Mouse (Mus musculus) embryonic facial prominence, embryonic 13.5 days (tissue): ENCODE measurements at regions not wholly inside any gene's neighbourhood (a gene's known extent, or its start where the extent isn't known, plus 50 kb on each side); places are given as distances from the start of the nearest gene placed in this dataset.
A peak's percentile ranks its signal among the peaks of the same experiment; 100 is the strongest.

ENCODE experiments used
- ATAC-seq: fragments of 200-750 bp; cut with Nextera tagmentation; 2 replicates; pipeline ENCODE4 v1.8.0; 2017; ENCODE audit warnings: low read depth; ENCODE audit not compliant: insufficient number of reproducible peaks, insufficient read depth, low FRiP score, low TSS enrichment
- H3K27ac ChIP-seq: fragments of 300-500 bp; sonication (generic); 2 replicates; pipeline ENCODE4 v1.5.1; 2015; ENCODE audit warnings: moderate library complexity, mild to moderate bottlenecking, inconsistent platforms
- H3K27me3 ChIP-seq: fragments of 300-500 bp; sonication (generic); 2 replicates; pipeline ENCODE4 v1.6.1; 2015; ENCODE audit warnings: mild to moderate bottlenecking, inconsistent platforms
- H3K36me3 ChIP-seq: fragments of 300-500 bp; sonication (generic); 2 replicates; pipeline ENCODE4 v1.6.1; 2015; ENCODE audit warnings: mild to moderate bottlenecking, inconsistent platforms
- H3K4me1 ChIP-seq: fragments of 300-500 bp; sonication (generic); 2 replicates; pipeline ENCODE4 v1.6.1; 2015; ENCODE audit warnings: inconsistent platforms
- H3K4me2 ChIP-seq: fragments of 300-500 bp; sonication (generic); 2 replicates; pipeline ENCODE4 v1.6.1; 2015; ENCODE audit warnings: moderate library complexity, mild to moderate bottlenecking, inconsistent platforms
- H3K4me3 ChIP-seq: fragments of 300-500 bp; sonication (generic); 2 replicates; pipeline ENCODE4 v1.5.1; 2015; ENCODE audit warnings: mild to moderate bottlenecking, inconsistent platforms
- H3K9ac ChIP-seq: fragments of 300-500 bp; sonication (generic); 2 replicates; pipeline ENCODE4 v1.6.1; 2015; ENCODE audit warnings: mild to moderate bottlenecking, inconsistent platforms
- H3K9me3 ChIP-seq: fragments of 300-500 bp; sonication (generic); 2 replicates; pipeline ENCODE4 v1.6.1; 2016; ENCODE audit warnings: inconsistent platforms
- WGBS: fragments of 180-500 bp; shearing (Covaris S2); methylation state at CpG from one replicate; pipeline ENCODE4 v1.1.7; 2015; ENCODE audit warnings: mixed read lengths; 5-methylcytosine and 5-hydroxymethylcytosine counted together

- H3K4me1 ChIP-seq: peaks cover 9% of the 10 kb centered on the region; the same call in 1 of the 2 replicates
- no peak overlapping the region for H3K4me3 ChIP-seq
- no peak overlapping the region for H3K27ac ChIP-seq
- no peaks in the 10 kb centered on the region for H3K27me3 ChIP-seq
- H3K9ac ChIP-seq: no peak overlapping the region
- 68% methylated on average over 1 of the region's 1 CpGs for WGBS
- no peak for ATAC-seq
- no peaks in the 10 kb centered on the region for H3K9me3 ChIP-seq
- H3K4me2 ChIP-seq: no peak overlapping the region
- no peaks in the 10 kb centered on the region for H3K36me3 ChIP-seq
These were observed 99.2 kb upstream of the Adamts5 start for GRCm38 (mm10) chr16:86000846-86001245.

GRCm38 (mm10) chr16:85985841-85986240, 84.2 kb upstream of the Adamts5 start:
- H3K4me2 ChIP-seq: no peak overlapping the region
- WGBS: 65% methylated on average over 2 of the region's 2 CpGs
- no peak for ATAC-seq

GRCm38 (mm10) chr16:85977102-85977501, 75.5 kb upstream of the Adamts5 start:
- no peak overlapping the region for H3K27ac ChIP-seq

More at GRCm38 (mm10) chr16:85985841-85986240, 84.2 kb upstream of the Adamts5 start:
- Histone ChIP-seq H3K9me3 (no peaks in the 10 kb centered on the region), H3K4me1 (0 out of 2 replicates have a peak, but pooled peaks cover 3% of the 10 kb centered on the region), H3K9ac (no peak overlapping the region), H3K36me3 (no peaks in the 10 kb centered on the region), H3K4me3 (no peak overlapping the region), H3K27me3 (no peaks in the 10 kb centered on the region), H3K27ac (no peak overlapping the region)

GRCm38 (mm10) chr16:85966892-85967444, 65.3 kb upstream of the Adamts5 start:
- Histone ChIP-seq H3K4me2 (no peak overlapping the region), H3K4me3 (no peak overlapping the region), H3K27me3 (no peaks in the 10 kb centered on the region), H3K4me1 (peaks cover 17% of the 10 kb centered on the region), H3K9ac (no peak overlapping the region), H3K9me3 (no peaks in the 10 kb centered on the region), H3K36me3 (no peaks in the 10 kb centered on the region), H3K27ac (no peak overlapping the region)
- peak; percentile 52; the same call in 1 of the 2 replicates for ATAC-seq
- 31% methylated on average over 4 of the region's 4 CpGs for WGBS

More at GRCm38 (mm10) chr16:85977102-85977501, 75.5 kb upstream of the Adamts5 start:
- H3K4me2 ChIP-seq: no peak overlapping the region
- no peaks in the 10 kb centered on the region for H3K27me3 ChIP-seq
- no peaks in the 10 kb centered on the region for H3K36me3 ChIP-seq
- WGBS: 72% methylated on average over 2 of the region's 2 CpGs
- ATAC-seq: no peak
- no peak overlapping the region for H3K9ac ChIP-seq
- no peak overlapping the region for H3K4me3 ChIP-seq
- no peaks in the 10 kb centered on the region for H3K9me3 ChIP-seq
- H3K4me1 ChIP-seq: no peaks in the 10 kb centered on the region

- Histone ChIP-seq H3K36me3 (no peaks in the 10 kb centered on the region), H3K4me1 (peaks cover 17% of the 10 kb centered on the region), H3K27ac (no peak overlapping the region), H3K9ac (no peak overlapping the region), H3K4me3 (no peak overlapping the region), H3K4me2 (no peak overlapping the region), H3K9me3 (no peaks in the 10 kb centered on the region), H3K27me3 (no peaks in the 10 kb centered on the region)
- no peak for ATAC-seq
- 63% methylated on average over 4 of the region's 4 CpGs for WGBS
These were observed 64.6 kb upstream of the Adamts5 start for GRCm38 (mm10) chr16:85966251-85966650.

GRCm38 (mm10) chr16:85964352-85965210, 63.0 kb upstream of the Adamts5 start:
- Histone ChIP-seq H3K9ac (no peak overlapping the region), H3K36me3 (no peaks in the 10 kb centered on the region), H3K4me2 (no peak overlapping the region), H3K4me3 (no peak overlapping the region), H3K27me3 (no peaks in the 10 kb centered on the region), H3K9me3 (no peaks in the 10 kb centered on the region), H3K4me1 (peaks cover 17% of the 10 kb centered on the region), H3K27ac (peak overlapping the region; percentile 51)
- ATAC-seq: no peak
- 68% methylated on average over 2 of the region's 2 CpGs for WGBS

- Histone ChIP-seq H3K4me2 (no peak overlapping the region), H3K9ac (no peak overlapping the region), H3K27ac (no peak overlapping the region), H3K4me1 (no peaks in the 10 kb centered on the region), H3K36me3 (no peaks in the 10 kb centered on the region), H3K4me3 (no peak overlapping the region), H3K27me3 (no peaks in the 10 kb centered on the region), H3K9me3 (no peaks in the 10 kb centered on the region)
- WGBS: 64% methylated on average over 4 of the region's 4 CpGs
- ATAC-seq: no peak
These were observed 54.5 kb upstream of the Adamts5 start for GRCm38 (mm10) chr16:85956006-85956562.

- no peak overlapping the region for H3K4me3 ChIP-seq
- peaks cover 4% of the 10 kb centered on the region; the same call in 1 of the 2 replicates for H3K4me1 ChIP-seq
- no peak overlapping the region for H3K27ac ChIP-seq
- H3K27me3 ChIP-seq: no peaks in the 10 kb centered on the region
- H3K36me3 ChIP-seq: no peaks in the 10 kb centered on the region
- no peak for ATAC-seq
- 85% methylated on average over 4 of the region's 4 CpGs for WGBS
- H3K9me3 ChIP-seq: no peaks in the 10 kb centered on the region
- no peak overlapping the region for H3K4me2 ChIP-seq
- H3K9ac ChIP-seq: no peak overlapping the region
These were observed 50.0 kb upstream of the Adamts5 start for GRCm38 (mm10) chr16:85951628-85952027.
